Mouse (Mus musculus) erythroid progenitor cell, adult 5-6 weeks (primary cell): ENCODE results near the gene Acsm4. TPM values are rescaled to one million over a fixed set of nuclear protein-coding genes. Genes with fewer than 3 reads are reported as not detected.
A peak's percentile ranks its signal among the peaks of the same experiment; 100 is the strongest.
"Not testable (repeated sequence)": the region's sequence is repeated elsewhere in the genome, so short reads cannot be mapped to it uniquely, and the experiment has no call there.

Experiments used
- ATAC-seq: replicated peaks from 2 replicates; pipeline ENCODE4 v1.8.0; 2016; ENCODE audit warnings: moderate number of reproducible peaks, mild to moderate bottlenecking, moderate TSS enrichment, inconsistent platforms; ENCODE audit not compliant: poor library complexity, low FRiP score, severe bottlenecking
- total RNA-seq, 2 experiments: library from RNA; stranded (forward) in 1 of 2; stranded (reverse) in 1 of 2; fragments of 150-400 nt in 1 of 2; fragments of 186-747, 209-891 nt in 1 of 2; gene quantifications; 2 replicates each; pipeline versions ENCODE4 v1.2.3 to v1.2.4; 2015 to 2017; ENCODE audit warnings: low replicate concordance in 2 of 2

Gene Acsm4
- not detected in 2 replicates for total RNA-seq (2015; ENCODE audit: low replicate concordance)
- total RNA-seq (2017; ENCODE audit: low replicate concordance), result not detected in 2 replicates

- no peak for ATAC-seq
Observed at GRCm38 (mm10) chr7:119689726-119690125, at the start of gene Acsm4. TSS of gene Acsm4 (plus strand) at chr7:119690026.

- no peak for ATAC-seq
Observed at GRCm38 (mm10) chr7:119642307-119642706, 47.5 kb upstream of the Acsm4 start.

GRCm38 (mm10) chr7:119667893-119668292, 21.9 kb upstream of the Acsm4 start:
- ATAC-seq, result no peak

- ATAC-seq, result no peak
Observed at GRCm38 (mm10) chr7:119670395-119670794, 19.4 kb upstream of the Acsm4 start.

- ATAC-seq, result no peak
Observed at GRCm38 (mm10) chr7:119670925-119671324, 18.9 kb upstream of the Acsm4 start.

- 0 out of 2 replicates have a peak, but pooled peaks have one; percentile 34 for ATAC-seq
Observed at GRCm38 (mm10) chr7:119673465-119673864, 16.4 kb upstream of the Acsm4 start.

GRCm38 (mm10) chr7:119680107-119680506, 9.7 kb upstream of the Acsm4 start:
- ATAC-seq, result no peak

- ATAC-seq, result no peak
Observed at GRCm38 (mm10) chr7:119682699-119683098, 7.1 kb upstream of the Acsm4 start.

GRCm38 (mm10) chr7:119692302-119692701, 2.5 kb downstream of the Acsm4 start:
- ATAC-seq, result no peak

- no peak for ATAC-seq
Observed at GRCm38 (mm10) chr7:119694926-119695325, 5.1 kb downstream of the Acsm4 start.

GRCm38 (mm10) chr7:119714111-119714510, 24.3 kb downstream of the Acsm4 start:
- no peak for ATAC-seq

GRCm38 (mm10) chr7:119720253-119720946, 30.6 kb downstream of the Acsm4 start, which contains the start of gene Thumpd1:
TSS of gene Thumpd1 (minus strand) at chr7:119720798.
- peak; percentile 87 for ATAC-seq

GRCm38 (mm10) chr7:119720947-119721310, 31.1 kb downstream of the Acsm4 start:
- ATAC-seq, result peak; percentile 39

GRCm38 (mm10) chr7:119727621-119728020, 37.8 kb downstream of the Acsm4 start:
- no peak for ATAC-seq

- ATAC-seq, result not testable (repeated sequence)
Observed at GRCm38 (mm10) chr7:119731262-119731661, 41.4 kb downstream of the Acsm4 start.

- ATAC-seq, result no peak
Observed at GRCm38 (mm10) chr7:119738877-119739276, 49.1 kb downstream of the Acsm4 start.

GRCm38 (mm10) chr7:119739798-119740468, 50.1 kb downstream of the Acsm4 start:
- ATAC-seq, result peak; percentile 72

GRCm38 (mm10) chr7:119744321-119744720, 54.5 kb downstream of the Acsm4 start:
- ATAC-seq, result no peak

GRCm38 (mm10) chr7:119745869-119746268, 56.0 kb downstream of the Acsm4 start:
- no peak for ATAC-seq

- no peak for ATAC-seq
Observed at GRCm38 (mm10) chr7:119748761-119749160, 58.9 kb downstream of the Acsm4 start.

- no peak for ATAC-seq
Observed at GRCm38 (mm10) chr7:119749942-119750341, 60.1 kb downstream of the Acsm4 start.
